Mouse (Mus musculus) heart, embryonic 11.5 days (tissue): ENCODE measurements around the gene Fthl17c. TPM values are rescaled to one million over a fixed set of nuclear protein-coding genes. Genes with fewer than 3 reads are reported as not detected.
"Not testable (repeated sequence)": the region's sequence is repeated elsewhere in the genome, so short reads cannot be mapped to it uniquely, and the experiment has no call there.

ENCODE experiments used
- ATAC-seq: fragments of 200-750 bp; cut with Nextera tagmentation; replicated peaks from 2 replicates; pipeline ENCODE4 v1.8.0; 2017; ENCODE audit warnings: moderate library complexity; ENCODE audit not compliant: insufficient number of reproducible peaks, low FRiP score, low TSS enrichment
- H3K27ac ChIP-seq: fragments of 300-500 bp; sonication (generic); 2 replicates; pipeline ENCODE4 v1.5.1; 2014; ENCODE audit warnings: mild to moderate bottlenecking, low read depth, low read length
- H3K27me3 ChIP-seq: fragments of 300-500 bp; sonication (generic); 2 replicates; pipeline ENCODE4 v1.6.1; 2014; ENCODE audit warnings: mild to moderate bottlenecking, low read length, mixed read lengths; ENCODE audit not compliant: control insufficient read depth, insufficient read depth
- H3K36me3 ChIP-seq: fragments of 300-500 bp; sonication (generic); 2 replicates; pipeline ENCODE4 v1.6.1; 2014; ENCODE audit warnings: mild to moderate bottlenecking, low read length, moderate library complexity, mixed read lengths; ENCODE audit not compliant: control insufficient read depth, insufficient read depth
- H3K4me1 ChIP-seq: fragments of 300-500 bp; sonication (generic); 2 replicates; pipeline ENCODE4 v1.6.1; 2014; ENCODE audit warnings: low read length; ENCODE audit not compliant: control insufficient read depth, insufficient read depth
- H3K4me2 ChIP-seq: fragments of 300-500 bp; sonication (generic); 2 replicates; pipeline ENCODE4 v1.6.1; 2014; ENCODE audit warnings: mild to moderate bottlenecking, moderate library complexity
- H3K4me3 ChIP-seq: fragments of 300-500 bp; sonication (generic); 2 replicates; pipeline ENCODE4 v1.5.1; 2014; ENCODE audit warnings: low read depth, low read length
- H3K9ac ChIP-seq: fragments of 300-500 bp; sonication (generic); 2 replicates; pipeline ENCODE4 v1.6.1; 2014; ENCODE audit warnings: mild to moderate bottlenecking, low read depth, low read length, moderate library complexity
- H3K9me3 ChIP-seq: fragments of 300-500 bp; sonication (generic); replicated peaks from 2 replicates; pipeline ENCODE4 v1.6.1; 2016; ENCODE audit warnings: low read length; ENCODE audit not compliant: control insufficient read depth
- WGBS: fragments of 180-500 bp; shearing (Covaris S2); extraction: QIAGEN DNeasy Blood & Tissue Kit; methylation state at CpG from one replicate; pipeline ENCODE4 v1.1.7; 2014; ENCODE audit not compliant: insufficient replicate concordance; 5-methylcytosine and 5-hydroxymethylcytosine counted together
- polyA plus RNA-seq: library from polyadenylated mRNA; unstranded; fragments of >200 nt; fragmentation: Nextera tagmentation; extraction: Ambion mirVana; gene quantifications from 2 replicates; pipeline ENCODE4 v1.2.1, GENCODE M21; 2014

Gene Fthl17c
- polyA plus RNA-seq, result not detected in 2 replicates

GRCm38 (mm10) chrX:8976459-8976858 is at the start of gene Fthl17c:
TSS of gene Fthl17c (minus strand) at chrX:8976559.
- not testable (repeated sequence) for H3K4me2 ChIP-seq, H3K27ac ChIP-seq, H3K36me3 ChIP-seq, H3K4me3 ChIP-seq, ATAC-seq, H3K9ac ChIP-seq, H3K9me3 ChIP-seq, H3K27me3 ChIP-seq, H3K4me1 ChIP-seq
- WGBS, result no CpG with 5 or more reads among the region's 11 CpGs

GRCm38 (mm10) chrX:9019481-9019880 is 43.1 kb upstream of the Fthl17c start:
- Histone ChIP-seq H3K27me3 (no peaks in the 10 kb centered on the region), H3K36me3 (no peaks in the 10 kb centered on the region), H3K9me3 (no peaks in the 10 kb centered on the region), H3K4me3 (no peak overlapping the region), H3K4me1 (no peaks in the 10 kb centered on the region), H3K4me2 (no peak overlapping the region), H3K9ac (no peak overlapping the region), H3K27ac (no peak overlapping the region)
- 53% methylated on average over 10 of the region's 10 CpGs for WGBS
- ATAC-seq, result no peak

- ATAC-seq, result no peak
- no peak overlapping the region for H3K27ac ChIP-seq
- no peak overlapping the region for H3K4me3 ChIP-seq
- H3K9me3 ChIP-seq, result no peaks in the 10 kb centered on the region
- no peaks in the 10 kb centered on the region for H3K27me3 ChIP-seq
- H3K4me1 ChIP-seq, result no peaks in the 10 kb centered on the region
- no peak overlapping the region for H3K4me2 ChIP-seq
- no peaks in the 10 kb centered on the region for H3K36me3 ChIP-seq
- 86% methylated on average over 1 of the region's 1 CpGs for WGBS
- H3K9ac ChIP-seq, result no peak overlapping the region
Measured at GRCm38 (mm10) chrX:9016079-9016478, 39.7 kb upstream of the Fthl17c start.

- not testable (repeated sequence) for H3K4me2 ChIP-seq, H3K27me3 ChIP-seq, H3K27ac ChIP-seq, H3K36me3 ChIP-seq, H3K9me3 ChIP-seq, H3K9ac ChIP-seq, H3K4me3 ChIP-seq, ATAC-seq, H3K4me1 ChIP-seq
- WGBS, result no CpG with 5 or more reads among the region's 9 CpGs
Measured at GRCm38 (mm10) chrX:8986655-8987054, 10.3 kb upstream of the Fthl17c start, which contains the start of gene Fthl17d. TSS of gene Fthl17d (minus strand) at chrX:8986755.

GRCm38 (mm10) chrX:8964618-8965017 is 11.7 kb downstream of the Fthl17c start:
- not testable (repeated sequence) for H3K4me3 ChIP-seq, H3K9me3 ChIP-seq, H3K4me2 ChIP-seq, H3K27me3 ChIP-seq, H3K36me3 ChIP-seq, H3K9ac ChIP-seq, ATAC-seq, H3K4me1 ChIP-seq, H3K27ac ChIP-seq
- 35% methylated on average over 4 of the region's 4 CpGs for WGBS

- not testable (repeated sequence) for ATAC-seq, H3K9me3 ChIP-seq, H3K4me3 ChIP-seq, H3K27ac ChIP-seq, H3K36me3 ChIP-seq, H3K4me2 ChIP-seq, H3K9ac ChIP-seq, H3K4me1 ChIP-seq, H3K27me3 ChIP-seq
- 83% methylated on average over 4 of the region's 11 CpGs for WGBS
Measured at GRCm38 (mm10) chrX:8962875-8963274, 13.5 kb downstream of the Fthl17c start, which contains the start of gene Fthl17b. TSS of gene Fthl17b (minus strand) at chrX:8962975.

- H3K27ac ChIP-seq, H3K36me3 ChIP-seq, H3K4me3 ChIP-seq, H3K9ac ChIP-seq, H3K4me1 ChIP-seq, H3K4me2 ChIP-seq, H3K27me3 ChIP-seq, H3K9me3 ChIP-seq, ATAC-seq: not testable (repeated sequence)
- WGBS, result 13% methylated on average over 7 of the region's 7 CpGs
Measured at GRCm38 (mm10) chrX:8948130-8948805, 28.1 kb downstream of the Fthl17c start.

- ATAC-seq, result no peak
- H3K27me3 ChIP-seq, result no peaks in the 10 kb centered on the region
- no peak overlapping the region for H3K27ac ChIP-seq
- no peak overlapping the region for H3K4me3 ChIP-seq
- H3K4me2 ChIP-seq, result no peak overlapping the region
- H3K36me3 ChIP-seq, result no peaks in the 10 kb centered on the region
- H3K4me1 ChIP-seq, result no peaks in the 10 kb centered on the region
- WGBS, result 81% methylated on average over 8 of the region's 8 CpGs
- H3K9ac ChIP-seq, result no peak overlapping the region
- H3K9me3 ChIP-seq, result no peaks in the 10 kb centered on the region
Measured at GRCm38 (mm10) chrX:8944041-8944440, 32.3 kb downstream of the Fthl17c start.

- Histone ChIP-seq H3K27ac (no peak overlapping the region), H3K4me3 (no peak overlapping the region), H3K4me1 (no peaks in the 10 kb centered on the region), H3K9ac (no peak overlapping the region), H3K4me2 (no peak overlapping the region), H3K27me3 (no peaks in the 10 kb centered on the region), H3K9me3 (no peaks in the 10 kb centered on the region), H3K36me3 (no peaks in the 10 kb centered on the region)
- ATAC-seq, result no peak
- WGBS, result 38% methylated on average over 4 of the region's 4 CpGs
Measured at GRCm38 (mm10) chrX:8927308-8927707, 49.1 kb downstream of the Fthl17c start.
